Mouse (Mus musculus) lung, postnatal 0 days (tissue): ENCODE measurements at regions not wholly inside any gene's neighbourhood (a gene's known extent, or its start where the extent isn't known, plus 50 kb on each side); places are given as distances from the start of the nearest gene placed in this dataset.

Experiments
- ATAC-seq: fragments of 200-750 bp; cut with Nextera tagmentation; 2 replicates; pipeline ENCODE4 v1.8.0; 2017; ENCODE audit warnings: moderate library complexity
- DNase-seq: peaks from one replicate; pipeline ENCODE4 v3.0.0-alpha.2; 2016; ENCODE audit warnings: low spot score
- H3K27ac ChIP-seq: fragments of 300-500 bp; sonication (generic); 2 replicates; pipeline ENCODE4 v1.5.1; 2014; ENCODE audit warnings: antibody characterized with exemption, mild to moderate bottlenecking, low read length, mixed read lengths
- H3K27me3 ChIP-seq: fragments of 300-500 bp; sonication (generic); replicated peaks from 2 replicates; pipeline ENCODE4 v1.6.1; 2014; ENCODE audit warnings: low read length, mixed read lengths; ENCODE audit not compliant: insufficient read depth
- H3K36me3 ChIP-seq: fragments of 300-500 bp; sonication (generic); 2 replicates; pipeline ENCODE4 v1.6.1; 2014; ENCODE audit warnings: low read length, mixed read lengths; ENCODE audit not compliant: insufficient read depth
- H3K4me1 ChIP-seq: fragments of 300-500 bp; sonication (generic); 2 replicates; pipeline ENCODE4 v1.6.1; 2014; ENCODE audit warnings: antibody characterized with exemption, low read depth, low read length, mixed read lengths; ENCODE audit not compliant: insufficient read depth
- H3K4me2 ChIP-seq: fragments of 300-500 bp; sonication (generic); replicated peaks from 2 replicates; pipeline ENCODE4 v1.6.1; 2014; ENCODE audit warnings: low read depth, mild to moderate bottlenecking, low read length, moderate library complexity, mixed read lengths
- H3K4me3 ChIP-seq: fragments of 300-500 bp; sonication (generic); 2 replicates; pipeline ENCODE4 v1.5.1; 2014; ENCODE audit warnings: low read depth, low read length
- H3K9ac ChIP-seq: fragments of 300-500 bp; sonication (generic); replicated peaks from 2 replicates; pipeline ENCODE4 v1.6.1; 2014; ENCODE audit warnings: low read depth, mild to moderate bottlenecking
- H3K9me3 ChIP-seq: fragments of 300-500 bp; sonication (generic); 2 replicates; pipeline ENCODE4 v1.6.1; 2016; ENCODE audit warnings: low read length, mixed read lengths
- CTCF ChIP-seq: IDR thresholded peaks from 2 replicates; pipeline ENCODE4 v1.5.1; 2016; ENCODE audit warnings: antibody characterized with exemption, mild to moderate bottlenecking
- EP300 ChIP-seq: IDR thresholded peaks from 2 replicates; pipeline ENCODE4 v1.6.1; 2016; ENCODE audit warnings: antibody characterized with exemption, mild to moderate bottlenecking, control low read depth
- WGBS: fragments of 180-500 bp; shearing (Covaris S2); extraction: QIAGEN DNeasy Blood & Tissue Kit; methylation state at CpG from one replicate; pipeline ENCODE4 v1.1.7; 2014; 5-methylcytosine and 5-hydroxymethylcytosine counted together

GRCm38 (mm10) chr15:62153222-62153621 lies 1230.4 kb upstream of the A1bg start:
- no peak for DNase-seq
- WGBS = 70% methylated on average over 9 of the region's 9 CpGs
- H3K9me3 ChIP-seq = no peaks in the 10 kb centered on the region
- no peaks in the 10 kb centered on the region for H3K36me3 ChIP-seq
- no peaks in the 10 kb centered on the region for H3K27me3 ChIP-seq
- TF ChIP-seq EP300 (no peak), CTCF (no peak)
- no peaks in the 10 kb centered on the region for H3K4me1 ChIP-seq
- no peak overlapping the region for H3K4me3 ChIP-seq
- H3K27ac ChIP-seq = no peak overlapping the region
- H3K4me2 ChIP-seq = no peak overlapping the region
- ATAC-seq = no peak
- H3K9ac ChIP-seq = no peak overlapping the region

DNA sequence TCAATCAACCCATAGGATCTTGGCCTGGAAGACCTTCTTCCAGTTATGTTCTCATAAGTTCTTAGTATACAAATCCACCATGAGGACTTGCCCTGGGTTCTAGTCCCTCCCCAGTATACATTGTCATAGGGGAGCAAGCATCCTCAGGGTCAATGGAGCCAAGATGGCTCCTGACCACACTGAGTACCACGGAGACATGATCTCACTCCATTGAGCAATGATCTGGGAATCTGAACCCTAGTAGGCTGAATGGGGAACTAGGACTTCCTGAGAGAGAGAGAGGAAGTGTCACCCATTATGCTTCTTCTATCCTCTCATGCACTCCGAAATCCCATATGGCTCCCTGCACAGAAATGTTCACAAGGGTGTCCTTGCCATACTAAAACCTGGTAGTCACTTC lies 1229.3 kb upstream of the A1bg start:
- ATAC-seq (no peak), DNase-seq (no peak)
- H3K4me2 ChIP-seq = no peak overlapping the region
- H3K4me3 ChIP-seq = no peak overlapping the region
- H3K4me1 ChIP-seq = no peaks in the 10 kb centered on the region
- H3K9me3 ChIP-seq = no peaks in the 10 kb centered on the region
- TF ChIP-seq CTCF (no peak), EP300 (no peak)
- no peaks in the 10 kb centered on the region for H3K36me3 ChIP-seq
- 83% methylated on average over 2 of the region's 2 CpGs for WGBS
- H3K27me3 ChIP-seq = no peaks in the 10 kb centered on the region
- H3K27ac ChIP-seq = no peak overlapping the region
- no peak overlapping the region for H3K9ac ChIP-seq

DNA sequence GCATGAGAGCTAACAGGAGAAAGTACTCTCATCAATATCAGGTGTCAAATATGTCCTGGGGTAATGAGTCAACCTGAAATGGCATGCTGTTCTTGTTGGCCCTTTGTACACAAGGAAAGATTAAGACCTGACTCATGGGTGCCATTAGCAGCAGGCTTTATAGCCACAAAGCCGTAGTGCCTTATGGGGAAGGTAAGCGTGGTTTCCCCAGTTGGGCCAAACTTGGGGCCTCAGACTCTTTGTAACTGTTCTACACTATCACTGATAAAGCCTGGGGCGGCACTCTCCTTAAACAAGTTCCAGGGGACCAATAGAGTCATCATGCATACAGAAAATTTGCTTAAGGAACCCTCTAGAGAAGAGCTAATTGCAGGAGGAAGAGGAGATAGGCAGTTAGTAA lies 1228.9 kb upstream of the A1bg start:
- ATAC-seq (no peak), DNase-seq (no peak)
- no peaks in the 10 kb centered on the region for H3K36me3 ChIP-seq
- H3K9ac ChIP-seq = no peak overlapping the region
- no peaks in the 10 kb centered on the region for H3K9me3 ChIP-seq
- 93% methylated on average over 3 of the region's 3 CpGs for WGBS
- no peaks in the 10 kb centered on the region for H3K27me3 ChIP-seq
- H3K4me3 ChIP-seq = no peak overlapping the region
- no peak overlapping the region for H3K27ac ChIP-seq
- TF ChIP-seq CTCF (no peak), EP300 (no peak)
- no peaks in the 10 kb centered on the region for H3K4me1 ChIP-seq
- H3K4me2 ChIP-seq = no peak overlapping the region

DNA sequence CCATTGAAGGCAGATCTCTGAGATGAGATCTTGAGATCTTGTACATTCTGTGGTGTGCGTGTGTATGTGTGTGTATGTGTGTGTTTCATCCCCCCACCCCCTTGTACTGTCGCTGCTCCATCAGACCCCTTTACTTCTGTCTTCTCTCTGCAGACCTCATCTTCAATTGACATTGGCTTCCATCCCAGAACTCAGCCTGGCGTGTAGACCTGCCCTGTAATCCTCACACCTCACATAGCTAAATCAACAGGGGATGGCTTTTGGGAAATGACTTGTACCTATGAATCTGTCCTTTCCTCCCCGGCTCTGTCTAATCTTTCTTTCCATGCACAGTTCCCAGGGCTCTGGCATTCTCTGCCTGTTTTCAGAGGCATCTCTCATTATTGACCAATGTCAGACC lies 1227.5 kb upstream of the A1bg start:
- ATAC-seq (no peak), DNase-seq (no peak)
- TF ChIP-seq CTCF = no peak
- no peak for TF ChIP-seq EP300
- Histone ChIP-seq H3K27me3 (no peaks in the 10 kb centered on the region), H3K9me3 (no peaks in the 10 kb centered on the region), H3K27ac (no peak overlapping the region), H3K4me3 (no peak overlapping the region), H3K9ac (no peak overlapping the region), H3K4me1 (no peaks in the 10 kb centered on the region), H3K36me3 (no peaks in the 10 kb centered on the region), H3K4me2 (no peak overlapping the region)
- WGBS = 74% methylated on average over 4 of the region's 4 CpGs

DNA sequence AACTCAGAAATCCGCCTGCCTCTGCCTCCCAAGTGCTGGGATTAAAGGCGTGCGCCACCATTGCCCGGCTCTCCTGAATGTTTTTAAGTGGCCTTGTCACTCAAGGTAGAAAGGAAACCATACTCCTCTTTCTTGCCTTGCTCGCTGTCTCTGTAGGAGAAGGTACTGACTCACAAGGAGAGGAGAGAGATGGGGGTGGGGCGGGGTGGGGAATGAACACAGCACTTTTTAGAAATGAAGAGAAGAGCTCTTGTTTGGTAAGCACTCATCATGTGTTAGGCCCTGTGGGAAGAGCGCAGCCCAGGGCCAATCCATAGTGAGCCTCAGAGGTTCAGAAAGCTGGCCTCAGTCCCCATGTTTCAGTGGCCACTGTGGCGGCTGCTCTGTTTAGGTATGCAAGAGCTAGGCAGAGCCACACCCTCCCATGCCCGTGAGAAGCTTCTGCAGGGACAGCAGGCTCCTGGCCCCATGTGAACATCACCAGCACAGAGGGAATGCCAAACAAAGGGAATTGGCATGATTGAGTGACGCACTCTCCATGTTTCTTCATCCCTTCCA lies 1225.9 kb upstream of the A1bg start:
- Histone ChIP-seq H3K4me3 (no peak overlapping the region), H3K27me3 (no peaks in the 10 kb centered on the region), H3K9me3 (no peaks in the 10 kb centered on the region), H3K36me3 (no peaks in the 10 kb centered on the region), H3K27ac (no peak overlapping the region), H3K9ac (no peak overlapping the region), H3K4me1 (no peaks in the 10 kb centered on the region), H3K4me2 (no peak overlapping the region)
- no peak for ATAC-seq
- 87% methylated on average over 10 of the region's 10 CpGs for WGBS
- TF ChIP-seq EP300 (no peak), CTCF (no peak)
- DNase-seq = no peak

DNA sequence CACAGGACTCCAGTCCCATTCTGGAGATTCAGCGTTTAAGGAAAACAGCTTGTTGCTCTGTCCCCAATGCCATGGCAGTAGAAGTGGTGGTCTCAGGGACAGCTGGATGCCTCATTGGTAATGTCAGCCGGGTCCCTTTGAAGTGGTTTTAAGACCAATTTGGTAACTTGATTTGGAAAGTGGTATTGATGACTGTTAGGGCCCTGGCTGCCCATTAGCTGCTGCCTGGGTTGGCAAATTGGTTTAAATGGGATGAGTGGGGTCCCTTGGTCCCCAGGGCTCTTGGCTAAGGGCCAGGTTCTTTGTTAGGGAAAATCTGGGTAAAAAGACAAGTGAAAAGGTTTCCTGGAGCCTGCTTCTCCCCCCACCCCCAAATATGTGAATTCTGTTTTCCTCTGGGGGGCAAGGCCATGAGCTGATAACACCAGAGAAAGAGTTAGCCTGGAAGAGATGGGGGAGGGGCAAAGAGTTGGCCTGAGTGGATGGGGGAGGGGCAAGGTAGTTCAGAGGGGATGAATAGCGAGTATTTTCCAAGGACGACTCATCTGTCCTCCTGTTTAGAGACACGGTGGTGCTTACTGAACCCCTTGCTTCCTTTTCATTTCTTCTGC lies 1224.6 kb upstream of the A1bg start:
- Histone ChIP-seq H3K27me3 (no peaks in the 10 kb centered on the region), H3K9me3 (no peaks in the 10 kb centered on the region), H3K4me1 (no peaks in the 10 kb centered on the region), H3K27ac (no peak overlapping the region), H3K4me3 (no peak overlapping the region), H3K36me3 (no peaks in the 10 kb centered on the region), H3K4me2 (no peak overlapping the region), H3K9ac (no peak overlapping the region)
- TF ChIP-seq CTCF (no peak), EP300 (no peak)
- WGBS = 49% methylated on average over 5 of the region's 5 CpGs
- ATAC-seq (no peak), DNase-seq (no peak)
